Mouse (Mus musculus): Measurements from ENCODE around the gene Ppp1r9a. TPM values are rescaled to one million over a fixed set of nuclear protein-coding genes. Genes with fewer than 3 reads are reported as not detected.

Ppp1r9a gene
- polyA plus RNA-seq, 1 experiment from 2014 or later = 3.0 TPM

DNA sequence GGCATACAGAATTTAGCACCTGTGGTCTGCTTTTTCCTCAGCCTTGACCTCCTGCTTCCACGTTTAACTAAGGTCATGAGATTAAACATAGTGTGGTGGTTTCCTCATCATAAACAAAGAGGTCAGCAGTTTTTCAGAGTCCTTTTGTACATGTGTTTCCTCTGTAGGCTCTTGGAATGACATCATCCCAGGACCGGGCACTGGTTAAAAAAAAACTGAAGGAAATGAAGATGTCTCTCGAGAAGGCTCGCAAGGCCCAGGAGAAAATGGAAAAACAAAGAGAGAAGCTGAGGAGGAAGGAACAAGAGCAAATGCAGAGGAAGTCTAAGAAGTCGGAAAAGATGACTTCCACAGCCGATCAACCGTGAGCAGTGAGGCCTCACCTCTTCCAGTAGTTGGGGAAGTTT, 256.7 kb downstream of the Ppp1r9a start:
- no peak overlapping the region for H3K4me3 ChIP-seq (replicated peaks)
- 31% methylated on average over 7 of the region's 7 CpGs for WGBS (ENCODE audit: insufficient replicate concordance)
- no peak for ATAC-seq (ENCODE audit: insufficient read depth)
- no peak overlapping the region for H3K27ac ChIP-seq (replicated peaks)
- H3K4me1 ChIP-seq (replicated peaks) = peaks cover 60% of the 10 kb centered on the region
- no peak overlapping the region for H3K4me2 ChIP-seq
- H3K36me3 ChIP-seq (replicated peaks) = no peaks in the 10 kb centered on the region
- no peaks in the 10 kb centered on the region for H3K27me3 ChIP-seq
- H3K9me3 ChIP-seq (replicated peaks) = no peaks in the 10 kb centered on the region
- no peak overlapping the region for H3K9ac ChIP-seq

DNA sequence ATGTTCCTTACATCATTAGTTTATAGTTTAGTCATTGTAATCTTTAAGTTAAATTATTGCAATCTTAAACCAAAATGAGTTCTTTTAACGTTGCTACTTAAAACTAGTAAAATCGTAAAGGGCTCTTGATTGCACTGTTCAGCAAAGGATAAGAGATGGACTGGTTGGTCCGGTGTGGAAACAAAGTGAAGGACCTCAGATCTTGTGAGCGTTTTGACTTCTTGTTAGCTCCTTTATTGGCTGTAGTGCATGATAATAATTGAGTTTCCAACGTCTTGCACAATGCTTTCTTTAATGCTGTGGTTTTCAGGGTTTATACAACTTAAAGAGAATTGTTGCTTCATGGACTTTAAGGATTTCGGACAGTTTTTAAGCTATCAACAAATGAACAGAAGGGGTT, 259.3 kb downstream of the Ppp1r9a start:
- no peak overlapping the region for H3K4me3 ChIP-seq (replicated peaks)
- no peaks in the 10 kb centered on the region for H3K27me3 ChIP-seq
- WGBS (ENCODE audit: insufficient replicate concordance) = 73% methylated on average over 6 of the region's 6 CpGs
- H3K4me1 ChIP-seq (replicated peaks) = peaks cover 59% of the 10 kb centered on the region
- no peaks in the 10 kb centered on the region for H3K9me3 ChIP-seq (replicated peaks)
- no peak overlapping the region for H3K9ac ChIP-seq
- no peak for ATAC-seq (ENCODE audit: insufficient read depth)
- H3K4me2 ChIP-seq = no peak overlapping the region
- no peaks in the 10 kb centered on the region for H3K36me3 ChIP-seq (replicated peaks)
- H3K27ac ChIP-seq (replicated peaks) = no peak overlapping the region

DNA sequence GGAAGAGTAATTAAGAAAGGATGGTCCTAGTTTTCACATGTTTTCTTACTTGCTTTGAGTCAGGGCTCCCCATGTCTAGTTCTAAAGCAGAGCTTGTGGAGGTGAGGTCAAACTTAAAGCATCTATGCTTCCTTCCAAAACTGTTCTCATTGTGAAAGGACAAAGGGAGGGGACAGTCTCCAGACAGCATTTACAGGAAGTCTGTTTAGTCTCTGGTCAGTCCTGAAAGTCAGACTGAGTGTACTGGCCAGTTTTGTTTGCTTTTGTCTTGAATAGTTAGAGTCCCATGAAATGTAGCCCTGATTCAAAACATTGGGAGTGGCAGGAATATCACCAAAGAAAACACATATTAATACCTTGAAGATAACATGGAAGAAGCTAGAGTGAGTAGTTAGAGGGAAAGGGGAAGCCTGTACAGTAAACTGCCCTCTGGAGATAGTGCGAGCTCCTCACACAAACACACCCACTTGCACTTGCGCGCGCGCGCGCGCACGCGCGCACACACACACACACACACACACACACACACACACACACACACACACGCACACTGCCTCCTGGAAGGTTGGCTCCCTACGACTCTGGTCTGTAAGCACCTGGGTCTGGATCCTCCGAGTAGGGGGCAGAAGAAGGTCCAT, 260.9 kb downstream of the Ppp1r9a start:
- 0 out of 2 replicates have a peak, but pooled peaks have one; percentile 43 for ATAC-seq (ENCODE audit: insufficient read depth)
- H3K27me3 ChIP-seq = no peaks in the 10 kb centered on the region
- H3K4me2 ChIP-seq = peak overlapping the region; percentile 2; the same call in 1 of the 2 replicates
- H3K4me1 ChIP-seq (replicated peaks) = peaks cover 52% of the 10 kb centered on the region
- H3K4me3 ChIP-seq (replicated peaks) = no peak overlapping the region
- H3K27ac ChIP-seq (replicated peaks) = peak overlapping the region; percentile 3; the same call in 1 of the 2 replicates
- H3K9ac ChIP-seq = no peak overlapping the region
- WGBS (ENCODE audit: insufficient replicate concordance) = 81% methylated on average over 14 of the region's 14 CpGs
- no peaks in the 10 kb centered on the region for H3K36me3 ChIP-seq (replicated peaks)
- no peaks in the 10 kb centered on the region for H3K9me3 ChIP-seq (replicated peaks)

DNA sequence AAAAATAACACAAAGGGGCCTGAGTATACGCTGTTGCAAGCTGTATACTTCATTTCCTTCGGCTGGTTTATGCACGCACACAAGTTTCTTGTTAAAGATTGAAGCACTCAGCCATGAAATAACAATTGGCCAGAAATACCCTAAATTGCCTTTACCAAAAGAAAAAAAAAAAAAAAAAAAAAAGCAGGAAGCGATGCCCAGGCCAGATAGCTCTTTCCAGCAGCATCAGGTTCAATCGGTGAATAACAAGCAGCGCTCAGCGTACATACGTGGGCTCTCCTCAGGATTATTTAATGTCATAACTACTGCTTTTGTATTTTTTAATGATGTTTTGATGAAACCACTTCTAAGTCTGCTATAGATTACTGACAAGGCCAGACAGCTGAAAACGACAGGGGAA, 262.1 kb downstream of the Ppp1r9a start:
- Histone ChIP-seq H3K36me3 (replicated peaks) (no peaks in the 10 kb centered on the region), H3K4me1 (replicated peaks) (peaks cover 40% of the 10 kb centered on the region), H3K4me3 (replicated peaks) (no peak overlapping the region), H3K4me2 (no peak overlapping the region), H3K9me3 (replicated peaks) (no peaks in the 10 kb centered on the region), H3K27ac (replicated peaks) (no peak overlapping the region), H3K9ac (no peak overlapping the region), H3K27me3 (no peaks in the 10 kb centered on the region)
- WGBS (ENCODE audit: insufficient replicate concordance) = 42% methylated on average over 9 of the region's 9 CpGs
- ATAC-seq (ENCODE audit: insufficient read depth) = no peak

DNA sequence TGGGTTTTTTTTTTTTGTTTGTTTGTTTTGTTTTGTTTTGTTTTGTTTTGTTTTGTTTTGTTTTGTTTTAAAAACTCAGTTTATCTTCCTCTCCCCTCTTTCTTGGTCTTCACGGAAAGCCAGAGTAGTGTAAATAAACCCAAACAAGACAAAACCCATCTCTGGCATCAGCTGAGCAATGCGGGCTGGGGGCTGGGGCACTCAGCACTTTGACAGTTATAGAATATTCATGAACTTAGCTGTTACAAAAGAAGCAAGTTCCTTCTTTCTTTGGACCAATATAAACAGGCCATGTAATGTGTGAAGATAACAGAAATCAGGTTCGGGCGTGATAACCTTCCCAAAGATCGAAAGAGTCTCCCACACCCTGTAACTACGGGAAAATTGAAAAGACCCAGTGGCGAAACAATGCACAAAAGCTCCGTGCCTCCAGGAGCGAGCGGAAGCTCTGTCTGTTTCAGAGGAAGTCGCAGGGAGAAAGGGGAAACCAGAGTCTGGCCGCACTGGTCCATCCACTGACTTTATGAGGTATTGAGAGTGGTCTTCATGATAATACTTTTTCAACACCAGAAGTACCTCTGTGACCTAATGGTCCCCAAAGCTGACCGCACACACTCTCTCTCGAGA, 264.4 kb downstream of the Ppp1r9a start:
- peaks cover 43% of the 10 kb centered on the region for H3K4me1 ChIP-seq (replicated peaks)
- H3K4me2 ChIP-seq = peak overlapping the region; percentile 50
- no peak for ATAC-seq (ENCODE audit: insufficient read depth)
- WGBS (ENCODE audit: insufficient replicate concordance) = 6% methylated on average over 14 of the region's 14 CpGs
- H3K9ac ChIP-seq = no peak overlapping the region
- H3K36me3 ChIP-seq (replicated peaks) = no peaks in the 10 kb centered on the region
- H3K4me3 ChIP-seq (replicated peaks) = peak overlapping the region; percentile 21; the same call in 1 of the 2 replicates
- H3K27me3 ChIP-seq = 0 out of 2 replicates have a peak, but pooled peaks cover 5% of the 10 kb centered on the region
- H3K9me3 ChIP-seq (replicated peaks) = no peaks in the 10 kb centered on the region
- 0 out of 2 replicates have a peak overlapping the region, but pooled peaks have one; percentile 29 for H3K27ac ChIP-seq (replicated peaks)

DNA sequence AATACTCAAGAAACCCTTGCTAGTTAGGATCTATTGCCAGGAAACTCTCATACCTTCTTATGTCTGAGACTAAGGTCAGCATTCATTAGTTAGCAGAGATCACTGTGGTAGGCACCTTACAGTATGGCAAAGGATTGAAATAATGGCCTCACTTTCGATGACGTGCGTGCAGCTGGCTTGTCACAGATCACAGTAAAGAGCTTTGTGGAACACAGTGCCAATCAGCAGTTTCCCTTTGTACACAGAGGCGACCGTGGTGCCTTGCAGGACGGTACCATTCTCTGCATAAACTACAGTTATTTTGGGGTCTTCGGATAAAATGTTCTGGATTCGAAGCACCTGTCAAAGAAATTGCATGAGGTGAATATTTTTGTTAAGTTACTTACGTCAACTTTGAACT, 265.4 kb downstream of the Ppp1r9a start:
- H3K27ac ChIP-seq (replicated peaks) = no peak overlapping the region
- H3K36me3 ChIP-seq (replicated peaks) = no peaks in the 10 kb centered on the region
- no peak overlapping the region for H3K4me2 ChIP-seq
- H3K4me1 ChIP-seq (replicated peaks) = peaks cover 47% of the 10 kb centered on the region
- H3K27me3 ChIP-seq = 0 out of 2 replicates have a peak, but pooled peaks cover 5% of the 10 kb centered on the region
- H3K9ac ChIP-seq = no peak overlapping the region
- 69% methylated on average over 9 of the region's 9 CpGs for WGBS (ENCODE audit: insufficient replicate concordance)
- no peak for ATAC-seq (ENCODE audit: insufficient read depth)
- no peaks in the 10 kb centered on the region for H3K9me3 ChIP-seq (replicated peaks)
- H3K4me3 ChIP-seq (replicated peaks) = no peak overlapping the region

DNA sequence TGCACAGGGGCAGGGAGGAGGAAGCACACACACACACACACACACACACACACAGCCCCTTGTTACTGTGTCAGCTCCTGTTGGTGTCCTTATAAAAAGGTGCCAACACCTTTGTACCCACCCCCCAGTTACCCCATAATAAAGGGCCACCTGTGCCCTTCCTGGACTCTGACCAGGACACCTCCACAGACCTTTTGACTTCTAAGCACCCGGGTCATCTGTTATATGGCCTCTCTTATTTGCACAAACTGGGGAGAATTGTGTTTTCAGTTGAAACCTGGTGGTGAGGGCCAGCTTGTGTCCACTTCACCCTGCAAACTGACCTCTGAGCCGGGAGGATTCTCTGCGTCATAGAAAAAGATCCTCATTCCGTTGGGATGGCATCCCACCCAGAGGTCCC, 268.7 kb downstream of the Ppp1r9a start:
- peaks cover 21% of the 10 kb centered on the region for H3K27me3 ChIP-seq
- no peak overlapping the region for H3K9ac ChIP-seq
- peaks cover 28% of the 10 kb centered on the region for H3K4me1 ChIP-seq (replicated peaks)
- H3K27ac ChIP-seq (replicated peaks) = peak overlapping the region; percentile 55
- no peaks in the 10 kb centered on the region for H3K9me3 ChIP-seq (replicated peaks)
- WGBS (ENCODE audit: insufficient replicate concordance) = 63% methylated on average over 4 of the region's 4 CpGs
- no peaks in the 10 kb centered on the region for H3K36me3 ChIP-seq (replicated peaks)
- H3K4me3 ChIP-seq (replicated peaks) = no peak overlapping the region
- H3K4me2 ChIP-seq = no peak overlapping the region
- ATAC-seq (ENCODE audit: insufficient read depth) = peak; percentile 69

DNA sequence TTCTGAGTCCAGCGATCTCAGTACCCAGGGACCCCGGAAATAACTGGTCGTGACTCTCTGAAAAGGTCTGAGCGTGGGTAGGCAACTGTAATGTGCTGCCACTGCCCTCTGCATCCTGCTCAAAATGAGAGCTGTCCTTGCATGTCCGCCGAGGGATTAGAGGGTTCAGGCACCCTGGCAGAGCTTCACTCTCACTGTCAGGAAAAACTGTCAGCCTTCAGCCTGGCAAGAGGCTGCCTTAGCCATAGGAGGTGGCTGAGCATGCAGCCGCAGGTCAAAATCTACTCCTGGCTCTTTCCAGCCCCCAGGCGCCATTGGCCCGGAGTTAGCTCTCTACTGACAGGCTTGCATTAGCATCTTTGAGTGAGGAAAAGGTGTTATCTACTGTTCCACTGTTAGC, 269.9 kb downstream of the Ppp1r9a start:
- H3K4me2 ChIP-seq = no peak overlapping the region
- peaks cover 25% of the 10 kb centered on the region for H3K27me3 ChIP-seq
- peaks cover 18% of the 10 kb centered on the region for H3K4me1 ChIP-seq (replicated peaks)
- no peak overlapping the region for H3K27ac ChIP-seq (replicated peaks)
- no peaks in the 10 kb centered on the region for H3K36me3 ChIP-seq (replicated peaks)
- H3K4me3 ChIP-seq (replicated peaks) = no peak overlapping the region
- no peak overlapping the region for H3K9ac ChIP-seq
- H3K9me3 ChIP-seq (replicated peaks) = no peaks in the 10 kb centered on the region
- no peak for ATAC-seq (ENCODE audit: insufficient read depth)
- WGBS (ENCODE audit: insufficient replicate concordance) = 72% methylated on average over 9 of the region's 9 CpGs

DNA sequence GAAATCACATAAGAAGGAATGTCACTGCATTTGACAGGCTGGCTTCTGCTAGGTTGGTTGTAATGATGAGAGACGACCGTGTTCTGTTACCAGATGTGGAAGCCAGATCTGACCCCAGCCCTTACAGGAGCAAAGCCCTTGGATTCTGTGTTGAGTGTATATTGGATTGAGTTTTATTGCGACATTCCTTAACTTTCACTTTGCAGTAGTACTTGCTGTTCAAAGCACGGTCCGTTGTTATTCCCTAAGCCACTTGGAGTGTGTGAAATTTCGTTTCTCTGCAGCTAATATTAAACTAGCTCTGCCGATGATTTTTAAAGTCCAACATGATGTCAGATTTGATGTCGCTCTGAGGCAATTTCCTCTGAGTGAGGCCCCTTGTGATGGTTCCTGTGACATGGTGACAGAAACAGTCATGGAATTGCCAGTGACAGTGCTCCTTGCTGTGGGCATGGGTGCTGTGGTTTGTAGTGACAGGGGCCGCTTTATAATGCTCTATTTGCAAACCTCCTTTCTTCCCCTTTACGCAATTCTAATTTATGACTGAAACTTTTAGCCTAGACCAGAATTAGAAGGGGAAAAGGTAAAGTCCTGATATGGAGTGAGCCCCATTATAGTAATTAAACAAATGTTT, 271.6 kb downstream of the Ppp1r9a start:
- H3K9me3 ChIP-seq (replicated peaks) = no peaks in the 10 kb centered on the region
- no peak overlapping the region for H3K9ac ChIP-seq
- no peak for ATAC-seq (ENCODE audit: insufficient read depth)
- H3K36me3 ChIP-seq (replicated peaks) = no peaks in the 10 kb centered on the region
- no peak overlapping the region for H3K4me3 ChIP-seq (replicated peaks)
- H3K4me1 ChIP-seq (replicated peaks) = peaks cover 18% of the 10 kb centered on the region
- H3K27ac ChIP-seq (replicated peaks) = no peak overlapping the region
- WGBS (ENCODE audit: insufficient replicate concordance) = 51% methylated on average over 10 of the region's 10 CpGs
- peaks cover 32% of the 10 kb centered on the region for H3K27me3 ChIP-seq
- H3K4me2 ChIP-seq = peak overlapping the region; percentile 27; the same call in 1 of the 2 replicates

DNA sequence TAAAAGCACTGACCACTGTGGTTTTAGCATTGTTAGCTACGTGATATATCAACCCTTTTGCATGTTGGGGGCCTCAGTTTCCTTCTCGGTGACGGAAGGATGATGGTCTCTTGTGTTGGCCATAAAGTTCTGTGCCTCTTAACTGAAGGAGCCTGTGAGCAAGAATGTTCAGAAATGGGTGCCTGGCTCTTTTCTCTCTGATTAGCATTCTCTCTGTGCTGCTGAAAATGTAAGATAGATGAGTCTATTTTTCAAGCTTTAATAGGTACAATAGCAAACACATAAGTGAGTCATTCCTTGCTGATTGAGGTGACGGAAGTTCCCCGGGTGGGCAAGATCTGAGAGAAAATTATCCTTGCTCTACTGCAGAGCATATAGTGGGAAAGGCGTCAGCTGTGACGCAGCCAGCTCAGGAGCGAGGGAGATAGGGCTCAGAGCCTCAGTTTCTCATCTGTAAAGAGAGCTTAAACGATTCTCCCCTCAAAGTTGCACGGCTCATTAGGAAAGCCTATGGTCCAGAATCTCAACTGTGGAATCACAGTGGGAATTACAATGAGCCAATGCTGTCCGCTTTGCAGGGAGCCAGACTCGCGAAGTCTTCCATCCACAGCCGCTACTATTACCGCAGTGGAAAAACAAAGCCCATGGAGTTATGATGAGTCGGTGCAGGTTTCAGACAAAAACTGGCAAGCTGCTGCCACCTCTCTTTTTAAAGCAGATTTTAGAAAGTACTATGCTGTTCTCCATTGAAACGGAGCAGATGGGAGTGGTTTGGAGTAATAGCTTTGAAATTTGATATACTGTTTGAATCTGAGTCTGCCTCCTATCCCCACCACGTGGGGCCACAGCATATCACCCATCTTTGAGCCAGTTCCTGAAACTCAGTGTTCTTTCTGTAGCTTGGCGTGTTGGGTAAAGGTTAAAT, 275.5 kb downstream of the Ppp1r9a start:
- H3K9me3 ChIP-seq (replicated peaks) = no peaks in the 10 kb centered on the region
- no peak for ATAC-seq (ENCODE audit: insufficient read depth)
- no peak overlapping the region for H3K9ac ChIP-seq
- no peaks in the 10 kb centered on the region for H3K36me3 ChIP-seq (replicated peaks)
- H3K4me2 ChIP-seq = no peak overlapping the region
- no peak overlapping the region for H3K4me3 ChIP-seq (replicated peaks)
- H3K27me3 ChIP-seq = peaks cover 43% of the 10 kb centered on the region
- H3K4me1 ChIP-seq (replicated peaks) = peaks cover 8% of the 10 kb centered on the region; the same call in 1 of the 2 replicates
- H3K27ac ChIP-seq (replicated peaks) = no peak overlapping the region
- 67% methylated on average over 19 of the region's 19 CpGs for WGBS (ENCODE audit: insufficient replicate concordance)

All from liver, embryonic 15.5 days (tissue).